Mouse (Mus musculus) limb, embryonic 11.5 days (tissue): ENCODE measurements at regions not wholly inside any gene's neighbourhood (a gene's known extent, or its start where the extent isn't known, plus 50 kb on each side); places are given as distances from the start of the nearest gene placed in this dataset.

Experiments used
- ATAC-seq: fragments of 200-750 bp; cut with Nextera tagmentation; 2 replicates; pipeline ENCODE4 v1.8.0; 2017; ENCODE audit warnings: low read depth; ENCODE audit not compliant: insufficient number of reproducible peaks, low FRiP score, low TSS enrichment
- DNase-seq: peaks from one replicate; pipeline ENCODE4 v3.0.0-alpha.2; 2015; ENCODE audit warnings: low spot score
- H3K27ac ChIP-seq: fragments of 300-500 bp; sonication (generic); replicated peaks from 2 replicates; pipeline ENCODE4 v1.5.1; 2014; ENCODE audit warnings: low read depth, mild to moderate bottlenecking, low read length
- H3K27me3 ChIP-seq: fragments of 300-500 bp; sonication (generic); 2 replicates; pipeline ENCODE4 v1.6.1; 2014; ENCODE audit warnings: mild to moderate bottlenecking, low read length, mixed read lengths; ENCODE audit not compliant: control insufficient read depth, insufficient read depth
- H3K36me3 ChIP-seq: fragments of 300-500 bp; sonication (generic); 2 replicates; pipeline ENCODE4 v1.6.1; 2014; ENCODE audit warnings: mild to moderate bottlenecking, low read length, moderate library complexity, mixed read lengths; ENCODE audit not compliant: control insufficient read depth, insufficient read depth
- H3K4me1 ChIP-seq: fragments of 300-500 bp; sonication (generic); 2 replicates; pipeline ENCODE4 v1.6.1; 2014; ENCODE audit warnings: low read length, mixed read lengths; ENCODE audit not compliant: control insufficient read depth, insufficient read depth
- H3K4me2 ChIP-seq: fragments of 300-500 bp; sonication (generic); 2 replicates; pipeline ENCODE4 v1.6.1; 2014; ENCODE audit warnings: low read depth, mild to moderate bottlenecking, moderate library complexity; ENCODE audit not compliant: severe bottlenecking
- H3K4me3 ChIP-seq: fragments of 300-500 bp; sonication (generic); 2 replicates; pipeline ENCODE4 v1.5.1; 2014; ENCODE audit warnings: low read depth, low read length
- H3K9ac ChIP-seq: fragments of 300-500 bp; sonication (generic); 2 replicates; pipeline ENCODE4 v1.6.1; 2014; ENCODE audit warnings: mild to moderate bottlenecking, low read length
- H3K9me3 ChIP-seq: fragments of 300-500 bp; sonication (generic); 2 replicates; pipeline ENCODE4 v1.6.1; 2016; ENCODE audit warnings: low read length; ENCODE audit not compliant: control insufficient read depth
- WGBS: fragments of 180-500 bp; shearing (Covaris S2); extraction: QIAGEN DNeasy Blood & Tissue Kit; methylation state at CpG from one replicate; pipeline ENCODE4 v1.1.7; 2014; 5-methylcytosine and 5-hydroxymethylcytosine counted together

- WGBS: 25% methylated on average over 10 of the region's 12 CpGs
- H3K4me2 ChIP-seq: no peak overlapping the region
- no peak overlapping the region for H3K27ac ChIP-seq
- H3K9me3 ChIP-seq: no peaks in the 10 kb centered on the region
- no peaks in the 10 kb centered on the region for H3K36me3 ChIP-seq
- peaks cover 18% of the 10 kb centered on the region for H3K4me1 ChIP-seq
- H3K9ac ChIP-seq: no peak overlapping the region
- no peak overlapping the region for H3K4me3 ChIP-seq
- DNase-seq (no peak), ATAC-seq (no peak)
- no peaks in the 10 kb centered on the region for H3K27me3 ChIP-seq
These were observed 219.2 kb upstream of the Hes1 start for GRCm38 (mm10) chr16:29844706-29845596.

GRCm38 (mm10) chr16:29845597-29845986 is 218.6 kb upstream of the Hes1 start:
- no peak overlapping the region for H3K27ac ChIP-seq
- no peak for ATAC-seq
- 47% methylated on average over 8 of the region's 8 CpGs for WGBS

GRCm38 (mm10) chr16:29847059-29847458 is 217.1 kb upstream of the Hes1 start:
- Histone ChIP-seq H3K4me2 (no peak overlapping the region), H3K36me3 (no peaks in the 10 kb centered on the region), H3K9me3 (no peaks in the 10 kb centered on the region), H3K27ac (no peak overlapping the region), H3K9ac (no peak overlapping the region), H3K27me3 (no peaks in the 10 kb centered on the region), H3K4me3 (no peak overlapping the region), H3K4me1 (peaks cover 10% of the 10 kb centered on the region)
- ATAC-seq (no peak), DNase-seq (no peak)
- 13% methylated on average over 1 of the region's 1 CpGs for WGBS

More at GRCm38 (mm10) chr16:29845597-29845986, 218.6 kb upstream of the Hes1 start:
- DNase-seq: no peak
- Histone ChIP-seq H3K4me1 (peaks cover 13% of the 10 kb centered on the region), H3K36me3 (no peaks in the 10 kb centered on the region), H3K27me3 (no peaks in the 10 kb centered on the region), H3K4me2 (no peak overlapping the region), H3K9ac (no peak overlapping the region), H3K4me3 (no peak overlapping the region), H3K9me3 (no peaks in the 10 kb centered on the region)

GRCm38 (mm10) chr16:29847734-29848133 is 216.4 kb upstream of the Hes1 start:
- H3K9ac ChIP-seq: no peak overlapping the region
- H3K36me3 ChIP-seq: no peaks in the 10 kb centered on the region
- no peaks in the 10 kb centered on the region for H3K27me3 ChIP-seq
- H3K27ac ChIP-seq: no peak overlapping the region
- DNase-seq: no peak
- H3K4me2 ChIP-seq: no peak overlapping the region
- ATAC-seq: no peak
- H3K9me3 ChIP-seq: no peaks in the 10 kb centered on the region
- H3K4me1 ChIP-seq: peaks cover 10% of the 10 kb centered on the region
- no peak overlapping the region for H3K4me3 ChIP-seq
- WGBS: 76% methylated on average over 4 of the region's 4 CpGs

GRCm38 (mm10) chr16:29848527-29848926 is 215.7 kb upstream of the Hes1 start:
- no peak for DNase-seq
- ATAC-seq: no peak

GRCm38 (mm10) chr16:29849511-29849910 is 214.7 kb upstream of the Hes1 start:
- Histone ChIP-seq H3K9ac (no peak overlapping the region), H3K4me3 (no peak overlapping the region), H3K4me2 (no peak overlapping the region), H3K9me3 (no peaks in the 10 kb centered on the region), H3K36me3 (no peaks in the 10 kb centered on the region), H3K27me3 (no peaks in the 10 kb centered on the region), H3K4me1 (peaks cover 10% of the 10 kb centered on the region), H3K27ac (no peak overlapping the region)
- ATAC-seq: no peak
- 53% methylated on average over 7 of the region's 7 CpGs for WGBS
- no peak for DNase-seq

More at GRCm38 (mm10) chr16:29848527-29848926, 215.7 kb upstream of the Hes1 start:
- H3K9me3 ChIP-seq: no peaks in the 10 kb centered on the region
- no peaks in the 10 kb centered on the region for H3K36me3 ChIP-seq
- H3K4me3 ChIP-seq: no peak overlapping the region
- 79% methylated on average over 12 of the region's 12 CpGs for WGBS
- H3K4me1 ChIP-seq: peaks cover 10% of the 10 kb centered on the region
- H3K9ac ChIP-seq: no peak overlapping the region
- H3K27ac ChIP-seq: no peak overlapping the region
- no peaks in the 10 kb centered on the region for H3K27me3 ChIP-seq
- no peak overlapping the region for H3K4me2 ChIP-seq

- no peak overlapping the region for H3K4me2 ChIP-seq
- WGBS: 52% methylated on average over 3 of the region's 3 CpGs
- H3K9ac ChIP-seq: no peak overlapping the region
- H3K9me3 ChIP-seq: no peaks in the 10 kb centered on the region
- no peaks in the 10 kb centered on the region for H3K4me1 ChIP-seq
- H3K4me3 ChIP-seq: no peak overlapping the region
- no peak overlapping the region for H3K27ac ChIP-seq
- DNase-seq: no peak
- H3K27me3 ChIP-seq: no peaks in the 10 kb centered on the region
- no peak for ATAC-seq
- H3K36me3 ChIP-seq: no peaks in the 10 kb centered on the region
These were observed 213.6 kb upstream of the Hes1 start for GRCm38 (mm10) chr16:29850616-29851015.

GRCm38 (mm10) chr16:29851827-29852226 is 212.4 kb upstream of the Hes1 start:
- 14% methylated on average over 9 of the region's 9 CpGs for WGBS
- DNase-seq: no peak
- Histone ChIP-seq H3K36me3 (no peaks in the 10 kb centered on the region), H3K4me2 (no peak overlapping the region), H3K4me1 (no peaks in the 10 kb centered on the region), H3K27me3 (no peaks in the 10 kb centered on the region), H3K27ac (no peak overlapping the region), H3K4me3 (no peak overlapping the region), H3K9ac (no peak overlapping the region), H3K9me3 (no peaks in the 10 kb centered on the region)
- ATAC-seq: no peak
